ENCODE assay signal across 16 mouse cellular contexts in genomic region chr3:152914376-152914775, GRCm38 (mm10).
"Had no signal": no experiment of that assay in that cellular context is flagged by ENCODE, and none has a peak within 500 bp of the region (broad histone marks: within the 10 kb centered on the region; RNA-seq: fewer than 3 reads in every experiment).

No protein-coding gene starts in this region.

- H3K4me3 ChIP-seq: neural tube, embryonic 13.5 days; neural tube, embryonic 15.5 days; stomach, embryonic 15.5 days had no signal

- H3K36me3 ChIP-seq: neural tube, embryonic 13.5 days; neural tube, embryonic 15.5 days; stomach, embryonic 15.5 days had no signal

- H3K9me3 ChIP-seq: neural tube, embryonic 13.5 days; neural tube, embryonic 15.5 days; stomach, embryonic 15.5 days had no signal

- H3K27me3 ChIP-seq: neural tube, embryonic 13.5 days; neural tube, embryonic 15.5 days; stomach, embryonic 15.5 days had no signal

- H3K4me2 ChIP-seq: neural tube, embryonic 13.5 days; neural tube, embryonic 15.5 days; stomach, embryonic 15.5 days had no signal

- H3K9ac ChIP-seq: neural tube, embryonic 13.5 days; neural tube, embryonic 15.5 days; stomach, embryonic 15.5 days had no signal

- H3K27ac ChIP-seq: neural tube, embryonic 13.5 days; neural tube, embryonic 15.5 days; stomach, embryonic 15.5 days; stomach, postnatal 0 days had no signal

- DNase-seq: retina, postnatal 1 day; right cerebral cortex, adult 18-20 months; right cerebral cortex, postnatal 14 days; right cerebral cortex, postnatal 25 days; right cerebral cortex, postnatal 4 days; spleen, adult 18-20 months; thymus, adult 18-20 months; thymus, adult 2 months; thymus, postnatal 14 days; thymus, postnatal 25 days; thymus, postnatal 36 days; thymus, postnatal 4 days had no signal

- H3K4me1 ChIP-seq: neural tube, embryonic 13.5 days; neural tube, embryonic 15.5 days; stomach, embryonic 15.5 days had no signal
